Comparison of ENCODE assay signal across 30 mouse cellular contexts in the genomic region with DNA sequence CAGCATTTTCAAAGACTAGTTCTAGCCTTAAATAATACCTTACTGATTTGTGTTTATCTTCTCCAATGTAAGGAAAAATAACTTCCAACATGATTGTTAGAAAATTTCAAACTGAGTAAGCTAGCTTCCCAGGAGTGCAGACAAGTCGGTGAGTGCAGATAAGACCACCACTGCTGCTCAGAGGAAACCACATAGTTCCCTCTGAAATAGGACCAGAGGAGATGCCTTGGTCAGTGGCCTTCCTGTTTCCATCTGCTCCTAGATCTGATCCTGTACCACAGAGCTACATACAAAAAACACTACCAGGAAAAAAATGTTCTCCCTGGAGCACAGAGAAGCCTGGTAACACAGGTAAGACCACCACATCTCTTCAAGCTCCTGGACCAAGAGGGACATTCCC. TPM values are rescaled to one million over a fixed set of nuclear protein-coding genes. Genes with fewer than 3 reads are reported as not detected.
"Had no signal": no experiment of that assay in that cellular context is flagged by ENCODE, and none has a peak within 500 bp of the region (broad histone marks: within the 10 kb centered on the region; RNA-seq: fewer than 3 reads in every experiment).

No protein-coding gene starts in this region.

- H3K27ac ChIP-seq: macrophage; midbrain, embryonic 10.5 days; midbrain, embryonic 12.5 days; neural tube, embryonic 13.5 days; neural tube, embryonic 15.5 days; stomach, embryonic 15.5 days; stomach, postnatal 0 days had no signal

- H3K27me3 ChIP-seq: midbrain, embryonic 12.5 days; neural tube, embryonic 13.5 days; neural tube, embryonic 15.5 days; stomach, embryonic 15.5 days had no signal

- H3K4me3 ChIP-seq: midbrain, embryonic 10.5 days; midbrain, embryonic 12.5 days; myocyte; neural tube, embryonic 13.5 days; neural tube, embryonic 15.5 days; stomach, embryonic 15.5 days had no signal

- H3K4me2 ChIP-seq: lung, embryonic 14.5 days; midbrain, embryonic 12.5 days; neural tube, embryonic 13.5 days; neural tube, embryonic 15.5 days; stomach, embryonic 15.5 days had no signal

- H3K4me1 ChIP-seq: midbrain, embryonic 10.5 days; midbrain, embryonic 12.5 days; neural tube, embryonic 13.5 days; neural tube, embryonic 15.5 days; stomach, embryonic 15.5 days had no signal

- ATAC-seq: midbrain, embryonic 16.5 days had no signal

- H3K36me3 ChIP-seq: midbrain, embryonic 10.5 days; midbrain, embryonic 12.5 days; neural tube, embryonic 13.5 days; neural tube, embryonic 15.5 days; stomach, embryonic 15.5 days had no signal

- H3K9ac ChIP-seq: lung, embryonic 14.5 days; midbrain, embryonic 12.5 days; neural tube, embryonic 13.5 days; neural tube, embryonic 15.5 days; stomach, embryonic 15.5 days had no signal

- H3K9me3 ChIP-seq: midbrain, embryonic 10.5 days; midbrain, embryonic 12.5 days; neural tube, embryonic 13.5 days; neural tube, embryonic 15.5 days; stomach, embryonic 15.5 days had no signal

- DNase-seq: lung, adult 18-20 months; lung, embryonic 14.5 days; lung, postnatal 14 days; lung, postnatal 36 days; midbrain, embryonic 14.5 days; retina, postnatal 1 day; right cerebral cortex, adult 18-20 months; right cerebral cortex, postnatal 25 days; right cerebral cortex, postnatal 4 days; spleen, adult 18-20 months; thymus, adult 2 months; thymus, postnatal 25 days; thymus, postnatal 4 days had no signal

RNA-seq across cellular contexts. Expression of a gene that starts 10.4 kb away (rescaled TPM):
- total RNA-seq: megakaryocyte, adult 5-6 weeks; megakaryocyte-erythroid progenitor cell, adult 5-6 weeks had no signal
- polyA plus RNA-seq: liver, embryonic 16.5 days; lung, embryonic 14.5 days; lung, embryonic 16.5 days; macrophage; midbrain, embryonic 10.5 days; midbrain, embryonic 12.5 days; midbrain, embryonic 14.5 days; midbrain, embryonic 16.5 days; myocyte; neural tube, embryonic 11.5 days; neural tube, embryonic 13.5 days; neural tube, embryonic 15.5 days; small intestine, adult 2 months; stomach, embryonic 15.5 days; stomach, postnatal 0 days; testis, adult 2 months; thymus, adult 2 months; urinary bladder, adult 2 months had no signal

RNA-seq across cellular contexts. Expression of a gene that starts 44.0 kb away (rescaled TPM):
- total RNA-seq: megakaryocyte, adult 5-6 weeks; megakaryocyte-erythroid progenitor cell, adult 5-6 weeks had no signal
- polyA plus RNA-seq: liver, embryonic 16.5 days; lung, embryonic 14.5 days; lung, embryonic 16.5 days; macrophage; midbrain, embryonic 10.5 days; midbrain, embryonic 12.5 days; midbrain, embryonic 14.5 days; midbrain, embryonic 16.5 days; myocyte; neural tube, embryonic 11.5 days; neural tube, embryonic 13.5 days; neural tube, embryonic 15.5 days; small intestine, adult 2 months; stomach, embryonic 15.5 days; stomach, postnatal 0 days; thymus, adult 2 months; urinary bladder, adult 2 months had no signal
